Mouse (Mus musculus) limb, embryonic 11.5 days (tissue): Measurements from ENCODE around the gene Pip5k1c. TPM values are rescaled to one million over a fixed set of nuclear protein-coding genes. Genes with fewer than 3 reads are reported as not detected.

Experiments used
- ATAC-seq: fragments of 200-750 bp; cut with Nextera tagmentation; 2 replicates; pipeline ENCODE4 v1.8.0; 2017; ENCODE audit warnings: low read depth; ENCODE audit not compliant: insufficient number of reproducible peaks, low FRiP score, low TSS enrichment
- DNase-seq: peaks from one replicate; pipeline ENCODE4 v3.0.0-alpha.2; 2015; ENCODE audit warnings: low spot score
- H3K27ac ChIP-seq: fragments of 300-500 bp; sonication (generic); replicated peaks from 2 replicates; pipeline ENCODE4 v1.5.1; 2014; ENCODE audit warnings: low read depth, mild to moderate bottlenecking, low read length
- H3K27me3 ChIP-seq: fragments of 300-500 bp; sonication (generic); 2 replicates; pipeline ENCODE4 v1.6.1; 2014; ENCODE audit warnings: mild to moderate bottlenecking, low read length, mixed read lengths; ENCODE audit not compliant: control insufficient read depth, insufficient read depth
- H3K36me3 ChIP-seq: fragments of 300-500 bp; sonication (generic); 2 replicates; pipeline ENCODE4 v1.6.1; 2014; ENCODE audit warnings: mild to moderate bottlenecking, low read length, moderate library complexity, mixed read lengths; ENCODE audit not compliant: control insufficient read depth, insufficient read depth
- H3K4me1 ChIP-seq: fragments of 300-500 bp; sonication (generic); 2 replicates; pipeline ENCODE4 v1.6.1; 2014; ENCODE audit warnings: low read length, mixed read lengths; ENCODE audit not compliant: control insufficient read depth, insufficient read depth
- H3K4me2 ChIP-seq: fragments of 300-500 bp; sonication (generic); 2 replicates; pipeline ENCODE4 v1.6.1; 2014; ENCODE audit warnings: low read depth, mild to moderate bottlenecking, moderate library complexity; ENCODE audit not compliant: severe bottlenecking
- H3K4me3 ChIP-seq: fragments of 300-500 bp; sonication (generic); 2 replicates; pipeline ENCODE4 v1.5.1; 2014; ENCODE audit warnings: low read depth, low read length
- H3K9ac ChIP-seq: fragments of 300-500 bp; sonication (generic); 2 replicates; pipeline ENCODE4 v1.6.1; 2014; ENCODE audit warnings: mild to moderate bottlenecking, low read length
- H3K9me3 ChIP-seq: fragments of 300-500 bp; sonication (generic); 2 replicates; pipeline ENCODE4 v1.6.1; 2016; ENCODE audit warnings: low read length; ENCODE audit not compliant: control insufficient read depth
- WGBS: fragments of 180-500 bp; shearing (Covaris S2); extraction: QIAGEN DNeasy Blood & Tissue Kit; methylation state at CpG from one replicate; pipeline ENCODE4 v1.1.7; 2014; 5-methylcytosine and 5-hydroxymethylcytosine counted together
- polyA plus RNA-seq: library from polyadenylated mRNA; unstranded; fragments of >200 nt; fragmentation: Nextera tagmentation; extraction: Ambion mirVana; gene quantifications from 2 replicates; pipeline ENCODE4 v1.2.1, GENCODE M21; 2014

Gene Pip5k1c
- polyA plus RNA-seq, 1 experiment from 2014 or later: 49.0 TPM

- Histone ChIP-seq H3K27me3 (no peaks in the 10 kb centered on the region), H3K4me3 (no peak overlapping the region), H3K9me3 (no peaks in the 10 kb centered on the region), H3K4me1 (no peaks in the 10 kb centered on the region), H3K36me3 (peaks cover 12% of the 10 kb centered on the region), H3K27ac (no peak overlapping the region), H3K9ac (no peak overlapping the region), H3K4me2 (no peak overlapping the region)
- WGBS: 95% methylated on average over 21 of the region's 21 CpGs
- ATAC-seq (no peak), DNase-seq (no peak)
These were observed 20.4 kb upstream of the Pip5k1c start for GRCm38 (mm10) chr10:81272356-81272755.

- 95% methylated on average over 19 of the region's 19 CpGs for WGBS
- H3K27ac ChIP-seq: no peak overlapping the region
These were observed 18.9 kb upstream of the Pip5k1c start for GRCm38 (mm10) chr10:81273842-81274241.

GRCm38 (mm10) chr10:81277676-81278075 is 15.1 kb upstream of the Pip5k1c start:
- no peaks in the 10 kb centered on the region for H3K9me3 ChIP-seq
- H3K4me3 ChIP-seq: no peak overlapping the region
- peaks cover 13% of the 10 kb centered on the region for H3K27me3 ChIP-seq
- 76% methylated on average over 22 of the region's 22 CpGs for WGBS
- H3K27ac ChIP-seq: no peak overlapping the region
- ATAC-seq: no peak
- no peak for DNase-seq
- 0 out of 2 replicates have a peak, but pooled peaks cover 2% of the 10 kb centered on the region for H3K4me1 ChIP-seq
- no peak overlapping the region for H3K9ac ChIP-seq
- peaks cover 2% of the 10 kb centered on the region; the same call in 1 of the 2 replicates for H3K36me3 ChIP-seq
- H3K4me2 ChIP-seq: no peak overlapping the region

More at GRCm38 (mm10) chr10:81273842-81274241, 18.9 kb upstream of the Pip5k1c start:
- Histone ChIP-seq H3K4me3 (no peak overlapping the region), H3K4me2 (no peak overlapping the region), H3K27me3 (no peaks in the 10 kb centered on the region), H3K9ac (no peak overlapping the region), H3K4me1 (no peaks in the 10 kb centered on the region), H3K9me3 (no peaks in the 10 kb centered on the region), H3K36me3 (peaks cover 12% of the 10 kb centered on the region)
- no peak for ATAC-seq
- DNase-seq: no peak

DNA sequence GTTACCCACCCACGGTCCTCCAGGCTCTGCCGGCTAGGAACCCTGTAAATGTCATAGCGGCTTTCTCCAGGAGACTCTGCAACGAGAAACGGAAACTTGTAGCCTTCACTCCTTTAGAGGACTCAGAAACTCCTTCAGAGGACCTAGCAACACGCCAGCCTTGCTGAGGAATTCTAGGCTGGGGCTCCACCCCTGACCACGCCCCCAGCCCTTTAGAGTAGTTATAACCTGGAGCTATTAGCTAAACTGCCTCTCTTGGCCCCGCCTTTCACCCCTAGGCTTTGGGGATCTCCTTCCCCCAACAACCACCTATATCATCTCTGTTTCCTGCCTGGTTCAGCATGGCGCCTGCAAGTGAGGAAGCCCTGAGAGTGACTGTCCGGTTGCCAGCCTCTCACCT is 13.3 kb upstream of the Pip5k1c start:
- 0 out of 2 replicates have a peak, but pooled peaks cover 2% of the 10 kb centered on the region for H3K4me1 ChIP-seq
- ATAC-seq (no peak), DNase-seq (no peak)
- no peaks in the 10 kb centered on the region for H3K9me3 ChIP-seq
- WGBS: 34% methylated on average over 10 of the region's 10 CpGs
- H3K9ac ChIP-seq: no peak overlapping the region
- H3K27me3 ChIP-seq: peaks cover 31% of the 10 kb centered on the region
- H3K4me2 ChIP-seq: 0 out of 2 replicates have a peak overlapping the region, but pooled peaks have one; percentile 11
- no peak overlapping the region for H3K4me3 ChIP-seq
- H3K27ac ChIP-seq: no peak overlapping the region
- no peaks in the 10 kb centered on the region for H3K36me3 ChIP-seq

- Histone ChIP-seq H3K36me3 (no peaks in the 10 kb centered on the region), H3K27me3 (peaks cover 43% of the 10 kb centered on the region), H3K4me2 (no peak overlapping the region), H3K9ac (no peak overlapping the region), H3K27ac (no peak overlapping the region), H3K4me1 (peaks cover 8% of the 10 kb centered on the region), H3K9me3 (no peaks in the 10 kb centered on the region), H3K4me3 (no peak overlapping the region; the same call in 1 of the 2 replicates)
- 43% methylated on average over 6 of the region's 6 CpGs for WGBS
- no peak for ATAC-seq
- no peak for DNase-seq
These were observed 8.6 kb upstream of the Pip5k1c start for GRCm38 (mm10) chr10:81284189-81284588.

- Histone ChIP-seq H3K27ac (no peak overlapping the region), H3K4me1 (peaks cover 8% of the 10 kb centered on the region), H3K9ac (no peak overlapping the region), H3K4me2 (0 out of 2 replicates have a peak overlapping the region, but pooled peaks have one; percentile 15), H3K27me3 (peaks cover 45% of the 10 kb centered on the region), H3K9me3 (no peaks in the 10 kb centered on the region), H3K36me3 (no peaks in the 10 kb centered on the region), H3K4me3 (peak overlapping the region; percentile 8; the same call in 1 of the 2 replicates)
- no peak for ATAC-seq
- peak; percentile 52 for DNase-seq
- 10% methylated on average over 17 of the region's 17 CpGs for whole genome bisulfite sequencing
These were observed 8.0 kb upstream of the Pip5k1c start for GRCm38 (mm10) chr10:81284719-81285118.

DNA sequence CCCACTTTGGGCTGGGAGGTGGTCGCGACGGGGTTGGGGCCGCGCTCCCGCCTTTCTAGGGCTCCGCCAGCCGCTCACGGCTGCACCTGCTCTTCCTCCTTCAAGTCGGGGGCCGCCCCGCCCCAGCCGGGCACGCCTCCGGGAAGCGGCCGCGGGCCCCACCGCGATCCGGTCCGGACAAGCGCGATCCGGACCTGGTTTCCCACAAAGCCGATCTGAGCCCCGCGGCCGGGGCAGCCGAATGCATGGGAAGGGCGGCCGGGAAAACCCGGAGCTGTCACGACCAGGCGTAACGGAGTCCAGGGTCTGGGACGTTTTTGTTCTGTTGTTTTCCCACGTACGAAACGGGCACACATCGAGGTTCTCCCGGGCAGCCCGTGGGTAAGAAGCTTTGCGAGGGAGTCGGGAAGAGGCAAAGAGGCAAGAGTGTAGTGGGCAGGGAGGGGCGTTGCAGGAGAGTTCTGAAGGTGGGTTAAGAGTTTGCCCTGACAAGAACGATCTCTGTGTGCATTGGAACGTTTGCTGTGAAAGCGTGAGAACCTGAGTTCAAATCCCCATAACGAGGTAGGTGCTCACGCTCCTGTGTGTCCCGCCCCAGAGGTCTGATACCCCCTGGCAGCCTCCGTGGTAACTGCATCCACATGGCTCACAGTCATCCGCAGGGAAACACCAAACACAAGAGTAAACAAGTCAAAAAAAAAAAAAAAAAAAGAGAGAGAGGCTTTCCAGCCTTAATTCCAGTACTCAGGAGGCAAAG is 6.9 kb upstream of the Pip5k1c start:
- WGBS: 2% methylated on average over 53 of the region's 54 CpGs

DNA sequence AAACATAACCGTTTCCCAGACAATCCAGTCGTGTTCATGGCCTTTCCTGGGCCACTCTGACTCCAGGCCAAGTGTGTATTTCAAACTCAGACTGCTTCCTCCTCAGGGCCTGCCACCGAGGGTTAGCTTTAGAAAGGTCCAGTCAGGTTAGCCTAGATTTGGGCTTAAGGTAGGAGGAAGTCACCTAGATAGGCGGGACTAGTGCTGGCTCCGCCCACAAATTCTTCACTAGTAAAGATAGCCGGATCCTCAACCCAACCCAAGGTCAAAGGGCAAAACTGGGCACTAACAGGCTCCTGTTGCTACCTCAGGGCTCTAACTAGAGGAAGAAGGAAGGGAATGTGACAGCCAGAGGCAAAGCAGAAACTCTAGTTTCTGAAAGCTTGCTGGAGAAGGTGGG is 6.2 kb upstream of the Pip5k1c start:
- WGBS: 37% methylated on average over 6 of the region's 6 CpGs
- DNase-seq: no peak
- no peak for ATAC-seq
- no peak overlapping the region for H3K4me2 ChIP-seq
- no peak overlapping the region for H3K4me3 ChIP-seq
- no peak overlapping the region for H3K27ac ChIP-seq
- H3K4me1 ChIP-seq: peaks cover 13% of the 10 kb centered on the region
- no peaks in the 10 kb centered on the region for H3K9me3 ChIP-seq
- no peaks in the 10 kb centered on the region for H3K36me3 ChIP-seq
- no peak overlapping the region for H3K9ac ChIP-seq
- H3K27me3 ChIP-seq: peaks cover 54% of the 10 kb centered on the region

More for the DNA sequence above, 6.9 kb upstream of the Pip5k1c start:
- H3K4me1 ChIP-seq: peaks cover 10% of the 10 kb centered on the region
- H3K27me3 ChIP-seq: peaks cover 51% of the 10 kb centered on the region
- H3K4me2 ChIP-seq: peak overlapping the region; percentile 67
- no peaks in the 10 kb centered on the region for H3K36me3 ChIP-seq
- DNase-seq: peak; percentile 95
- no peak overlapping the region for H3K27ac ChIP-seq
- H3K9ac ChIP-seq: peak overlapping the region; percentile 34
- peak; percentile 66 for ATAC-seq
- peak overlapping the region; percentile 32 for H3K4me3 ChIP-seq
- H3K9me3 ChIP-seq: no peaks in the 10 kb centered on the region
